Mouse (Mus musculus): Measurements from ENCODE around the gene Arhgef28.

DNA sequence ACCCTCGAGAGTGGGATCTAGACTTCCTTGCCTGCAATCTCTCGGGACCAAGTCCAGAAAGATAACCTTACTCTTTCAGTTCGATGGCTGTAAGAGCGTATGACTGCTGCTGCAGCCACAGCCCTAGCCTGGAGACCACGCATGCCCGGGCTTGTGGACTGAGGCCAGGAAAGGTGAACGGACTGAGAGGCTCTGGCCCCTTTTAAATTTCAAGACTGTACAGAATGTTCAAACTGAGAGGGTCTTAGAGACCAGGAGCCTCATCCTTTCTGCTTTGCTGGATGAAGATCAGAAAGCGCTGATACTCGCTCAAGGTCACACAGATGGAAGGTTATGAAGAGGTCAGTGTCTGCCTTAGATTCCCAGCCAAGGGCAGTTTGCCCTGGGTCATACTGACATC lies 4.8 kb downstream of the Arhgef28 start:
- TF ChIP-seq CTCF (IDR thresholded peaks at IDR 0.05; ENCODE audit: low read depth, low read length): no peak
- no peak for TF ChIP-seq TAL1 (conservative IDR thresholded peaks at IDR 0.05; ENCODE audit: low read depth, low read length)
